In genomic region chr11:113750571-113751483, GRCm38 (mm10) we compare ENCODE assay signal across 1 mouse cellular context.
TF ChIP-seq lines count a peak whose summit lies in the region.

No protein-coding gene starts in this region.

TF ChIP-seq in CH12.LX, 34 proteins besides CTCF, POLR2A, EP300 and RAD21 (continued from another document):
- TF ChIP-seq JUN (IDR thresholded peaks at IDR 0.05; ENCODE audit: insufficient read depth, low read depth, low read length) (no peak), USF1 (IDR thresholded peaks at IDR 0.05; ENCODE audit: low read depth, low read length) (no peak), MEF2A (IDR thresholded peaks at IDR 0.05; ENCODE audit: borderline replicate concordance, low read depth, low read length) (no peak), NRF1 (IDR thresholded peaks at IDR 0.05; ENCODE audit: low read depth, low read length) (no peak; the same call in 1 of the 2 replicates), TBP (conservative IDR thresholded peaks at IDR 0.05; ENCODE audit: low read depth, low read length) (no peak), MAX (IDR thresholded peaks at IDR 0.05; ENCODE audit: low read length) (peak; percentile 14; the same call in 1 of the 2 replicates), RCOR1 (conservative IDR thresholded peaks at IDR 0.05; ENCODE audit: low read depth, low read length) (no peak), SMC3 (IDR thresholded peaks at IDR 0.05; ENCODE audit: low read depth, low read length) (peak; percentile 74), ETS1 (conservative IDR thresholded peaks at IDR 0.05; ENCODE audit: low read depth, low read length) (no peak), MXI1 (IDR thresholded peaks at IDR 0.05; ENCODE audit: low read depth, low read length) (no peak)
